Mouse (Mus musculus): ENCODE results near the gene Zdhhc18.

GRCm38 (mm10) chr4:133595538-133595937 is 54.4 kb downstream of the Zdhhc18 start:
- no peak for TF ChIP-seq EP300 (IDR thresholded peaks at IDR 0.05; ENCODE audit: low read depth in 1 of 2, low read length in 2 of 2)
- TF ChIP-seq GABPA (IDR thresholded peaks at IDR 0.05; ENCODE audit: low read depth, low read length) = no peak
- no peak for TF ChIP-seq POLR2AphosphoS2 (IDR thresholded peaks at IDR 0.05; ENCODE audit: low read length)
- TF ChIP-seq CTCF (IDR thresholded peaks at IDR 0.05 in 2 of 3, conservative IDR thresholded peaks at IDR 0.05 in 1 of 3; ENCODE audit: control insufficient read depth in 1 of 3, insufficient read depth in 1 of 3, low read depth in 2 of 3, low read length in 3 of 3, poor library complexity in 1 of 3, severe bottlenecking in 1 of 3) = no peak
- TF ChIP-seq RAD21 (IDR thresholded peaks at IDR 0.05; ENCODE audit: low read depth, low read length) = no peak
- no peak for TF ChIP-seq POLR2AphosphoS5 (IDR thresholded peaks at IDR 0.05; ENCODE audit: borderline replicate concordance, low read depth, low read length)
- TF ChIP-seq TBP (IDR thresholded peaks at IDR 0.05; ENCODE audit: low read depth, low read length) = no peak
- no peak for TF ChIP-seq CHD1 (IDR thresholded peaks at IDR 0.05; ENCODE audit: low read depth, low read length)
- no peak for TF ChIP-seq MEF2A (IDR thresholded peaks at IDR 0.05; ENCODE audit: extremely low read depth, insufficient replicate concordance, low read depth, low read length, poor library complexity, severe bottlenecking)
